8 mouse cellular contexts compared by ENCODE assay signal in genomic region chr14:49723361-49724054, GRCm38 (mm10). TPM values are rescaled to one million over a fixed set of nuclear protein-coding genes. Genes with fewer than 3 reads are reported as not detected.
A peak's percentile ranks its signal among the peaks of the same experiment; 100 is the strongest.
DNase-seq lines count a peak whose midpoint lies in the region; ATAC-seq and TF ChIP-seq lines count a peak whose summit lies in the region.
"Had no signal": no experiment of that assay in that cellular context is flagged by ENCODE, and none has a peak within 500 bp of the region (broad histone marks: within the 10 kb centered on the region; RNA-seq: fewer than 3 reads in every experiment).

No protein-coding gene starts in this region.

- ATAC-seq in hindbrain, postnatal 0 days: peak; percentile 84
- no peak for ATAC-seq in hindbrain, embryonic 14.5 days (ENCODE audit: low FRiP score)
- no peak for ATAC-seq in heart, embryonic 14.5 days (ENCODE audit: insufficient number of reproducible peaks, insufficient read depth, low FRiP score, low read depth)
- ATAC-seq in stomach, postnatal 0 days (ENCODE audit: low FRiP score, low TSS enrichment): no peak

- WGBS in hindbrain, postnatal 0 days: 44% methylated on average over 4 of the region's 4 CpGs
- 52% methylated on average over 4 of the region's 4 CpGs for WGBS in hindbrain, embryonic 14.5 days
- 32% methylated on average over 4 of the region's 4 CpGs for WGBS in heart, embryonic 14.5 days
- 47% methylated on average over 4 of the region's 4 CpGs for WGBS in stomach, postnatal 0 days

- no peak for TF ChIP-seq EP300 in stomach, postnatal 0 days (optimal IDR thresholded peaks at IDR 0.05)

- H3K36me3 ChIP-seq in hindbrain, postnatal 0 days (ENCODE audit: insufficient read depth, low read length): no peaks in the 10 kb centered on the region
- no peaks in the 10 kb centered on the region for H3K36me3 ChIP-seq in hindbrain, embryonic 14.5 days (replicated peaks; ENCODE audit: control insufficient read depth, insufficient read depth)
- H3K36me3 ChIP-seq in testis, adult 2 months (ENCODE audit: control insufficient read depth, insufficient read depth, low read length): no peaks in the 10 kb centered on the region
- H3K36me3 ChIP-seq in heart, embryonic 14.5 days (ENCODE audit: control insufficient read depth, insufficient read depth, low read length): no peaks in the 10 kb centered on the region
- H3K36me3 ChIP-seq in stomach, postnatal 0 days (ENCODE audit: control insufficient read depth, insufficient read depth, low read length): no peaks in the 10 kb centered on the region
- H3K36me3 ChIP-seq: liver, embryonic 15.5 days had no signal

- peak; percentile 77 for TF ChIP-seq CTCF in hindbrain, postnatal 0 days (IDR thresholded peaks at IDR 0.05; ENCODE audit: low read depth)
- TF ChIP-seq CTCF in testis, adult 2 months (IDR thresholded peaks at IDR 0.05; ENCODE audit: control insufficient read depth, insufficient read depth, insufficient replicate concordance, low read depth, low read length): no peak
- TF ChIP-seq CTCF in stomach, postnatal 0 days (IDR thresholded peaks at IDR 0.05; ENCODE audit: low read depth): peak; percentile 66

- H3K4me3 ChIP-seq in hindbrain, postnatal 0 days (ENCODE audit: low read length): no peak overlapping the region
- no peak overlapping the region for H3K4me3 ChIP-seq in hindbrain, embryonic 14.5 days (replicated peaks; ENCODE audit: low read length)
- no peak overlapping the region for H3K4me3 ChIP-seq in testis, adult 2 months (ENCODE audit: control insufficient read depth, low read depth, low read length)
- no peak overlapping the region for H3K4me3 ChIP-seq in heart, embryonic 14.5 days (ENCODE audit: control insufficient read depth in 1 of 2, insufficient read depth in 1 of 2, low read depth in 1 of 2, low read length in 2 of 2)
- H3K4me3 ChIP-seq in stomach, postnatal 0 days (ENCODE audit: low read depth, low read length): no peak overlapping the region
- H3K4me3 ChIP-seq: liver, embryonic 15.5 days had no signal

- no peak overlapping the region for H3K27ac ChIP-seq in hindbrain, postnatal 0 days
- no peak overlapping the region for H3K27ac ChIP-seq in hindbrain, embryonic 14.5 days
- peak overlapping the region; percentile 25; the same call in 1 of the 2 replicates for H3K27ac ChIP-seq in testis, adult 2 months (ENCODE audit: control insufficient read depth, insufficient read depth, low read depth, low read length)
- peak overlapping the region; percentile 21 to 33; a peak in 3 of 4 replicates for H3K27ac ChIP-seq in heart, embryonic 14.5 days (replicated peaks in 1 of 2; ENCODE audit: control insufficient read depth in 1 of 2, insufficient read depth in 1 of 2, low read depth in 2 of 2, low read length in 2 of 2)
- H3K27ac ChIP-seq in stomach, postnatal 0 days (replicated peaks): no peak overlapping the region
- H3K27ac ChIP-seq: liver, embryonic 15.5 days had no signal

- H3K9ac ChIP-seq in hindbrain, postnatal 0 days (replicated peaks; ENCODE audit: low read length): no peak overlapping the region
- H3K9ac ChIP-seq in hindbrain, embryonic 14.5 days: no peak overlapping the region
- H3K9ac ChIP-seq in heart, embryonic 14.5 days (ENCODE audit: low read length): no peak overlapping the region
- H3K9ac ChIP-seq in stomach, postnatal 0 days (ENCODE audit: low read length): no peak overlapping the region
- H3K9ac ChIP-seq: liver, embryonic 15.5 days had no signal

- DNase-seq in hindbrain, postnatal 0 days (ENCODE audit: low spot score): peak; percentile 66
- DNase-seq in hindbrain, embryonic 14.5 days (ENCODE audit: low spot score): no peak
- no peak for DNase-seq in testis, postnatal 10 days (ENCODE audit: low spot score)
- DNase-seq in stomach, postnatal 0 days (ENCODE audit: low spot score): no peak
- DNase-seq in cerebellum, postnatal 36 days: no peak

- H3K27me3 ChIP-seq in hindbrain, postnatal 0 days (ENCODE audit: insufficient read depth, low read length): no peaks in the 10 kb centered on the region
- H3K27me3 ChIP-seq in hindbrain, embryonic 14.5 days (ENCODE audit: control insufficient read depth, insufficient read depth, low read length): no peaks in the 10 kb centered on the region
- no peaks in the 10 kb centered on the region for H3K27me3 ChIP-seq in testis, adult 2 months (ENCODE audit: control insufficient read depth, insufficient read depth, low read length)
- no peaks in the 10 kb centered on the region for H3K27me3 ChIP-seq in heart, embryonic 14.5 days (ENCODE audit: control insufficient read depth, insufficient read depth, low read length)
- H3K27me3 ChIP-seq in stomach, postnatal 0 days (ENCODE audit: control insufficient read depth, insufficient read depth, low read length): no peaks in the 10 kb centered on the region
- H3K27me3 ChIP-seq: liver, embryonic 15.5 days had no signal

- no peak for TF ChIP-seq POLR2A in testis, adult 2 months (IDR thresholded peaks at IDR 0.05; ENCODE audit: control insufficient read depth, low read depth, low read length)

- no peaks in the 10 kb centered on the region for H3K4me1 ChIP-seq in hindbrain, postnatal 0 days (ENCODE audit: insufficient read depth, low read length)
- no peaks in the 10 kb centered on the region for H3K4me1 ChIP-seq in hindbrain, embryonic 14.5 days (replicated peaks; ENCODE audit: control insufficient read depth, insufficient read depth, low read length)
- H3K4me1 ChIP-seq in testis, adult 2 months (ENCODE audit: control insufficient read depth, insufficient read depth, low read length): no peaks in the 10 kb centered on the region
- peaks cover 0 to 12% of the 10 kb centered on the region in 2 experiments; a peak in 1 of 4 replicates for H3K4me1 ChIP-seq in heart, embryonic 14.5 days (ENCODE audit: control insufficient read depth in 2 of 2, insufficient read depth in 2 of 2, low read length in 2 of 2)
- H3K4me1 ChIP-seq in stomach, postnatal 0 days (replicated peaks; ENCODE audit: control insufficient read depth, insufficient read depth): no peaks in the 10 kb centered on the region
- H3K4me1 ChIP-seq: liver, embryonic 15.5 days had no signal

- H3K4me2 ChIP-seq in hindbrain, postnatal 0 days (ENCODE audit: low read depth, low read length): no peak overlapping the region
- no peak overlapping the region for H3K4me2 ChIP-seq in hindbrain, embryonic 14.5 days (replicated peaks)
- no peak overlapping the region for H3K4me2 ChIP-seq in heart, embryonic 14.5 days (ENCODE audit: low read length)
- no peak overlapping the region for H3K4me2 ChIP-seq in stomach, postnatal 0 days (replicated peaks; ENCODE audit: low read depth)
- H3K4me2 ChIP-seq: liver, embryonic 15.5 days had no signal

- H3K9me3 ChIP-seq in hindbrain, postnatal 0 days (ENCODE audit: low read length): no peaks in the 10 kb centered on the region
- no peaks in the 10 kb centered on the region for H3K9me3 ChIP-seq in hindbrain, embryonic 14.5 days (ENCODE audit: control insufficient read depth, low read length)
- no peaks in the 10 kb centered on the region for H3K9me3 ChIP-seq in heart, embryonic 14.5 days (ENCODE audit: control insufficient read depth, low read length)
- H3K9me3 ChIP-seq in stomach, postnatal 0 days (ENCODE audit: control insufficient read depth, low read length): no peaks in the 10 kb centered on the region
- H3K9me3 ChIP-seq: liver, embryonic 15.5 days had no signal

RNA-seq across cellular contexts. Expression of gene Armh4, which starts 59.7 kb away (rescaled TPM):
- total RNA-seq in hindbrain, postnatal 0 days (2014; rRNA removed): 27.5 and 30.2 TPM in 2 replicates
- polyA plus RNA-seq in hindbrain, postnatal 0 days (2015; fragmentation: Nextera tagmentation; extraction: Ambion mirVana): 21.7 and 21.9 TPM in 2 replicates
- polyA plus RNA-seq in hindbrain, embryonic 14.5 days (2014; fragmentation: Nextera tagmentation; extraction: Ambion mirVana): 28.3 and 29.0 TPM in 2 replicates
- polyA plus RNA-seq in testis, adult 2 months (2012; rRNA removed): 0.22 and 0.28 TPM in 2 replicates
- 57.2 and 58.8 TPM in 2 replicates for polyA plus RNA-seq in heart, embryonic 14.5 days (2014; fragmentation: Nextera tagmentation; extraction: Ambion mirVana)
- 4.0 and 4.4 TPM in 2 replicates for polyA plus RNA-seq in stomach, postnatal 0 days (2015; fragmentation: Nextera tagmentation; extraction: Ambion mirVana)

Comparison
In these comparisons a context has a peak if more than half of its experiments do, and no peak if none do; other contexts are left out.
1. H3K27ac ChIP-seq: peak in testis, adult 2 months (single experiment) and heart, embryonic 14.5 days (2 of 2); none in hindbrain, postnatal 0 days (single experiment), hindbrain, embryonic 14.5 days (single experiment) and stomach, postnatal 0 days (single experiment).